Mouse (Mus musculus) left cerebral cortex, adult 8-10 months (tissue): ENCODE data around the gene BC035947. TPM values are rescaled to one million over a fixed set of nuclear protein-coding genes. Genes with fewer than 3 reads are reported as not detected.
"Not testable (repeated sequence)": the region's sequence is repeated elsewhere in the genome, so short reads cannot be mapped to it uniquely, and the experiment has no call there.

Experiments
- DNase-seq, 2 experiments: peaks; one replicate each; pipeline ENCODE4 v3.0.0; 2022; ENCODE audit warnings: low spot score in 2 of 2
- total RNA-seq, 4 experiments: library from RNA; stranded (reverse); gene quantifications; 2 replicates each; pipeline ENCODE4 v1.2.4; 2022

Gene BC035947
- total RNA-seq: 1 to 10 TPM; 1.1 to 1.8 (median 1.3) TPM

GRCm38 (mm10) chr1:78511621-78512160 lies at the start of gene BC035947:
Gene BC035947, minus strand, starts transcription at chr1:78512158.
- no peak for DNase-seq

GRCm38 (mm10) chr1:78554012-78554666 lies 42.2 kb upstream of the BC035947 start:
- DNase-seq: no peak

GRCm38 (mm10) chr1:78548961-78549360 lies 37.0 kb upstream of the BC035947 start:
- no peak for DNase-seq

GRCm38 (mm10) chr1:78546258-78546657 lies 34.3 kb upstream of the BC035947 start:
- no peak for DNase-seq

GRCm38 (mm10) chr1:78543631-78544030 lies 31.7 kb upstream of the BC035947 start:
- not testable (repeated sequence) for DNase-seq

GRCm38 (mm10) chr1:78539166-78539565 lies 27.2 kb upstream of the BC035947 start:
- no peak for DNase-seq

GRCm38 (mm10) chr1:78538396-78538795 lies 26.4 kb upstream of the BC035947 start:
- no peak for DNase-seq

- peak; percentile 72 to 93 for DNase-seq
Observed at GRCm38 (mm10) chr1:78537494-78538010, 25.6 kb upstream of the BC035947 start.

GRCm38 (mm10) chr1:78536310-78537164 lies 24.6 kb upstream of the BC035947 start:
- DNase-seq: peak; percentile 64 to 70

GRCm38 (mm10) chr1:78534428-78535150 lies 22.6 kb upstream of the BC035947 start:
- DNase-seq: no peak

GRCm38 (mm10) chr1:78532184-78532800 lies 20.3 kb upstream of the BC035947 start:
- DNase-seq: no peak

- DNase-seq: no peak
Observed at GRCm38 (mm10) chr1:78530500-78531215, 18.7 kb upstream of the BC035947 start.

- no peak for DNase-seq
Observed at GRCm38 (mm10) chr1:78529011-78529410, 17.1 kb upstream of the BC035947 start.

- no peak for DNase-seq
Observed at GRCm38 (mm10) chr1:78528356-78528755, 16.4 kb upstream of the BC035947 start.

GRCm38 (mm10) chr1:78525189-78525886 lies 13.4 kb upstream of the BC035947 start:
- DNase-seq: peak in 1 of 2 experiments; percentile 60

- no peak for DNase-seq
Observed at GRCm38 (mm10) chr1:78518907-78519306, 6.9 kb upstream of the BC035947 start.

GRCm38 (mm10) chr1:78512756-78513155 lies 798 bp upstream of the BC035947 start:
- no peak for DNase-seq

- no peak for DNase-seq
Observed at GRCm38 (mm10) chr1:78510862-78511261, 1.1 kb downstream of the BC035947 start, which contains the start of gene Mogat1. Gene Mogat1, plus strand, starts transcription at chr1:78510991.

GRCm38 (mm10) chr1:78507137-78507536 lies 4.8 kb downstream of the BC035947 start:
- no peak for DNase-seq

- DNase-seq: no peak
Observed at GRCm38 (mm10) chr1:78502527-78502926, 9.4 kb downstream of the BC035947 start.
